Mouse (Mus musculus): ENCODE measurements at regions not wholly inside any gene's neighbourhood (a gene's known extent, or its start where the extent isn't known, plus 50 kb on each side); places are given as distances from the start of the nearest gene placed in this dataset.
A peak's percentile ranks its signal among the peaks of the same experiment; 100 is the strongest.
"Not testable (repeated sequence)": the region's sequence is repeated elsewhere in the genome, so short reads cannot be mapped to it uniquely, and the experiment has no call there.

DNA sequence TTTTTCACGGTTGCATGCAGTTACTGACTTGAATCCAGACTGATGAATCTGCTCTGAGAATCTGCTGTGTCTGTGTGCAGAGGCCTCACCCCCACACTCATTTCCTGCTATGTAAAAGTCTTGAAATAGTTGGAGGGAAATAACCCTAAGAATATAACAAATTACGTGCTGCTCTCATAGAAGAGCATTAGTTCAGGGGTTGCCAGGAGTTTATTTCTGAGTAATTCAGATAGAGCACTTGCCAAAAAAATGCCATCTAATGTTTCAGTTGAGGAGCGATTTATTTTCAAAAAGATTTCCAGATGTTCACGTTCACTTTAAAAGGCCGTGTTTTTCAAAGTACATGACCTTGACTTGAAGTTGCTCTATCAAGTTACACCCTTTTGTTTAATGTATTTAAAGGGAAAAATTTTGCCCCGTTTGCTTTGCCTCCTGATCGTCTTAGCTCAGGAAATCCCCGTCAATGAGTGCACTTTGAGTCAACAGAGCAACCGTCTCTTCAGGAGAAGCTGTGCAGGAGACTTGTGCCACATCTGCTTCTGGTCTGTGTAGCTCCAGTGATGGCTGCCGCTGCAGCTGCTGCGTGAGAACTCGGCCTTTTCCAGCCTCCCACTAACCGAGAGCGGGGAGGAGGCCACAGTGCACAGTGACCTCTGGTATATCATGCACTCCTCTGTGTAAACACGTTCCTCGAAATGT lies 50.9 kb upstream of the Sec61g start:
- DNase-seq = no peak

- no peak for DNase-seq
Observed at GRCm38 (mm10) chr11:16561727-16562126, 53.4 kb upstream of the Sec61g start.

GRCm38 (mm10) chr11:16589085-16589680 lies 80.9 kb upstream of the Sec61g start:
- no peak for DNase-seq

DNA sequence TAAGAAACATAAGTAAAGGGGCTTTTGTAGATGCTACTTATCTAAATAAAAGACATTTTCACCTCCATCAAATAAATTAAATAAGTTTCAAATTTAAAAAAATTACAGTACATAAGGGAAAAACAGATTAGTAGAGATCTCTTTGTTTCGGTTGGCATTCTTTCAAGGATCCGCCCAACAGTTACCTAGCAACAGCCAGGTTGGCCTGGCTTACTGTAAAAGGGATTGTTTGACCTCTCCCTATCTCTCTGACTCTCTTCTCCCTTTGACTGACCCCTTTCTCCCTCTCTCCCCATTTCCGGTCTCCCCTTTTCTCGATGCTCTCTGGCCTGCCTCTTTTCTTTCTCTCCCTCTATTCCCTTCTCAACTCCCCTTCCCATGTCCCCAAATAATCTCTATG lies 82.3 kb upstream of the Sec61g start:
- no peak for DNase-seq

- DNase-seq = peak; percentile 53
Observed at GRCm38 (mm10) chr11:16591471-16591921, 83.2 kb upstream of the Sec61g start.

GRCm38 (mm10) chr11:16592006-16592405 lies 83.7 kb upstream of the Sec61g start:
- no peak for DNase-seq

- DNase-seq = no peak
Observed at GRCm38 (mm10) chr11:16592766-16593165, 84.5 kb upstream of the Sec61g start.

- DNase-seq = no peak
Observed at GRCm38 (mm10) chr11:16594832-16595231, 86.5 kb upstream of the Sec61g start.

DNA sequence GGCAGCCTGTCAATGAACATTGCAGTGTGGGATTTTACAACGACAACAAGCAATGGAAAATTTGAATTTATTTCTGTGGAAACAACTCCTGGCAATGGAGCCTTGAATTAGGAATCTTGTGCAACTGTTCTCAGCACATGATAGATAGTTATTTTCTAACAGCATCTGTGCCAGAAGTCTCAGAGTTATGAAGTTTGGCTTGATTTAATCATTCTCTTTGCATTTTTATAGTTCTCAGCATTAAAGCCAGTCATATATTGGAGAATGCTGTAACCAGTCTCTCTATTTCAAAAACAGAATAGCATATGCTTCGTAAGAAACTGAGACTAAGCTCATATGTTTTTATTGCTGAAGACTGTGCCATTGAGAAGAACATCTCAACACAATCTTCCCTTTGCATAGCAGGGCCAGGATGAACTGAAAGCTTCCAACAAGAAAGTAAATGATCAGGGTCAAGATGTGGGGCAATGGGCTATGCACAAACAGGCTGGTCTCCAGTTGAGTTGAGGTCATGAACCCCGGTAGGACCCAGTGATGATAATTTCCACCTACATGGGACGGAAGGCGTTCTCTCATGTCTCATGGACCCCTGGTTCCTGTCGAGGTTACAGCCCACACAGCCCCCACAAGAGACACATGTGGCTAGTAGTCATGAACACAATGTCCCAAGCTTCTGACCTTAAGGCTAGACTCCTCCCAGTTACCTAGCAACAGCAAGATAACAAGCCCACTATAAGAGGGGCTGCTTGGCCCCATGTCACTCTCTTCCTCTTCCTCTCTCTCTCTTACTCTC lies 89.0 kb upstream of the Sec61g start:
- DNase-seq = no peak

- DNase-seq = no peak
Observed at GRCm38 (mm10) chr11:16602947-16603346, 94.7 kb upstream of the Sec61g start.

DNA sequence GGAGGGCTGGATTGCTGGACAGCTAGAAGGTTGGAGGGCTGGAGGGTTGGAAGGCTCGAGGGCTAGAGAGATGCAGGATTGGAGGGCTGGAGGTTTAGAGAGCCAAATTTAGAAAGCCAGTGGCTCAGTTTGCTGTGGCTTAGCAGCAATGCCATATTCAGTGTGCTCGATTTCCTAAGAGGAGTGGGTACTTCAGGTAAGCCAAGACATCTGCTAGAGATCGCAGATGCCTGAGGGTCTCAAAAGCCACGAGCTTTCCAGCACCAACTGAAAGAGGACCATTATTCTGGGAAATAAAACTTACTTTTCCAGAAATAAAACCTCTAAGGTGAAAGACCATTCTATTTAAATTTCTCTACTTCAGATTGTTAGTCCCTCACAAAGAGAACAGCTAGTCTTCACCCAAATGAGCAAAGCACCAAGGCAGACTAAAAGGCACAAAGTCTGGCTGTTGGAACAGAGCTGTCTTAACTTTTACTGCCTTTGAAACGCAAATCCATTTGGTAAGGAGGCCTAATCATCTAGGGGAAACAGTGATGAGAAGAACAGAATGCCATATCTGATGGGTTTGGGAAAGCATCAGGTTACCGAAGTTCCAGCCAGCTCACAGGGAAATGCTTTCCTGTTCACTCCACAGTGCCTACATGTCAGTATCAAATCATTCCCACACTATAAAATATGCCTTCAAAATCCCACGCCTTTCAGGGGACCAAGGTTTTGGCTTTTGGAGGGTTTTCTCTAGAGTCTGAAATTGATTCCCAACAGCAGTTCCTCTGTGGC lies 98.3 kb upstream of the Sec61g start:
- DNase-seq = no peak

- not testable (repeated sequence) for DNase-seq
Observed at GRCm38 (mm10) chr11:16607900-16608422, 99.7 kb upstream of the Sec61g start.

- no peak for DNase-seq
Observed at GRCm38 (mm10) chr11:16611741-16612140, 103.5 kb upstream of the Sec61g start.

DNA sequence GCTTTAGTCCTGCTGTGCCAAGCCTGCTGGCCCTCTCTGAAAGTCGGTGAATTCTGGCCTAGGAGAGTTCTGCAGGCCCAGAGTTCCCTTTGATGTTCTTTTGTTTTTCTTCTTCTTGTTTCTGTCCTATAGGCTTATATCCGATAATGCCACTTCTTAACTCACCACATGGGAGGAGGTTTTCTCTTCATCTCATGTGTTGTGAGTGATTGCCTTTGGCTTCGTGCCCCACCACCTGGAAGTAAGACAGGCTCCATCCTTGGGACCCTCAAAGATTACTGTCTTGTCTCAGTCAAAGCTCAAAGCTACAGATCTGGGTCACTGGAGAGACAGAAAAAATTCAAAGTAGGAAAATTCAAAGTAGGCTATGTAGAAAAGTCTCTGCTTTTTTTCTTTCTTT lies 104.2 kb upstream of the Sec61g start:
- no peak for DNase-seq

- no peak for DNase-seq
Observed at GRCm38 (mm10) chr11:16619736-16620135, 111.5 kb upstream of the Sec61g start.

GRCm38 (mm10) chr11:16623694-16624093 lies 115.4 kb upstream of the Sec61g start:
- DNase-seq = no peak

DNA sequence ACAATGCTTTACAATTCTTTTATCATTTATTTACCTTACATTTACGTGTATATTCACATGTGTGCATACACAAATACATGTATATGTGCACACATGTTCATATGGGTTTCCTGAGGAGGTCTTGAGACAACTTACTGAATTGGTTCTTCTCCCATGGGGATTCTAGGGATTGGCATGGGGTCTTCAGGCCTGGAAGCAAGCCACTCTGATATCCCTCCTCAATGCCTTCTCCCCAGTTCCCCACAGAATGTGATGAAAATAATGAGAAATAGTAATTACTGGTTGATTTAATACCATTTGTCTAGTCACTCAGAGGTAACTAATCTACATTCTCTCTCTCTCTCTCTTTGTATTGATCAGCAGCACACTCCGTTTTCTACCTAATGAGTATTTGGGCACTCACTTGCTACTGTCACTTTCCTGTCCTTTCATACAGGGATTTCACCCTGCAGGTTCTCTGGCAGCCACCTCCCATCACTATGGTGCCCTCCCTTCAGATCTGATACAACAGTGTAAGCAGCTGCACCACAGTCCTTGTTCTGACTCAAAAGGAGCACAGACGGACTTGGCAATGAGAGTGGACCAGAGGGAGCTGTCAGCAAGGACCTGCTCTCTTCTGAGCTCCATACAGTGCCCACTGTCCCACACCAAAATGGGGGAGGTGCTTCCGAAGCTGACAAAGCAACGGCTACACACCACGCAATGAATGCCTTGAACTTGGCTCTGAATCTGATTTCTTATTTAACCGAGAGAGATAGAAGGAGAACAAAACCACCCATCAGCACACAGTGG lies 119.2 kb upstream of the Sec61g start:
- DNase-seq = no peak

DNA sequence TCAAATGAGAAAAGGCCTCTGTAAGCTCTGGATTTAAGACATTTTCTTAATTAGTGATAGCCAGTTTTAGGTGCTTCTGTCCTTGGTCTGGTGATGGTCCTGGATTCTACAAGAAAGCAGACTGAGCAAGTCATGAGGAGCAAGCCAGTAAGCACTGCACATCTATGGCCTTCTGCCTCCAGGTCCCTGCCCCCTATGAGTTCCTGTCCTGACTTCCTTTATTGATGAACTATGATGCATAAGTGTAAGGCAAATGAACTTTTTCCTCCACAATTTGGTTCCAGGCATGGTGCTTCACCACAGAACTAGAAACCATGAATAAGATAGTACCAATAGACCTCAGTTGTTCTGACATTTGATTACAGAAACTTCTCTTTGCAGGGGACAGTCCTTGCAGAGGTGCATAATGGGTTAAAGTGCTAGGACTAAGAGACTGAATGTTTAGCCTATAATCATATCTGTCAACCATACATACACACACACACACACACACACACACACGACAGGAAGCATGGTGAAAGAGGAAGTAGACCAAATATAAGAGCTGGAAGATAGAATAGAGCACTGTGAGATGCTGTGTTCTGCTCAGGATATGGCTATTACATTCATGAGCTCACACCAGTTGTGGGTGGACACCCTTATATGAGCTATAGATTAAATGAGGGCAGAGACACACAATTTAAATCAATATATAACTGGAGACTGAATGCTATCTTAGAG lies 121.3 kb upstream of the Sec61g start:
- DNase-seq = no peak

DNA sequence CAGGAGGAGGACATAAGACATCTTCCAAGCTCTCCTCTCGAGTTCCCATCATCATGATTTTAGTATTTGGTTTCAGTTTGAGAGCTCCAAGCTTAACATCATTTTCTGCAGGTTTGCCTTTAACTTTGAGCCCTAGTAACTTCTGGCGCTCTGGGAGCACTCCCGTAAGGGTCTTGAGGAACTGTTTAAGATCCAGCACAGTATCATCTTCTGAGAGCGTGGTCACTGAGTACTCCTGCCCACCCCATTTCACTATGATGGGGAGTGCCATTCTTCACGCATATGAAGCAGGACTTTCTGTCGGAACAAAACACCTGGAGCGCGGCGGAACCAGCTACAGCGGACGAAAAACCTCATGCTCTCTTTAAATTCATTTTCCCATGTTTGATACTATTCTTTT lies 116.2 kb upstream of the Egfr start:
- DNase-seq = not testable (repeated sequence)

DNA sequence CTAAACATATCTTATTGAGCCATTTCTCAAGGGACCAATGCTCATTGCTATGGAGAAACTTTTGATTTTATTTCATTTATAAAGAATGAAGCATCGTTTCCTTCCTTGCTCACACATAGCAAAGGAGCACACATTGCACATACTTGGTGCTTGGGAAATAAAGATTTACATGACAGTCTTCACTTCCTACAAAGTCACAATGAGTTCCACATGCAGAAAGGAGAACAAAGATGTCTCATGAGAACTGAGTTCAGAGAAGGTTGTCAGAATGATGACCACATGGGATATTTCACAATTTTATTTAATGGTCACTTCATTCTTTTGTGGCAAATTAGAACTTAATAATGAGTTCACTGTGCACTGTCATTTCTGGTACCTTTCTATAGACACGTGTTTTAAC lies 114.3 kb upstream of the Egfr start:
- no peak for DNase-seq

GRCm38 (mm10) chr11:16638349-16638748 lies 113.7 kb upstream of the Egfr start:
- no peak for DNase-seq
